Comparison of ENCODE assay signal across 18 mouse cellular contexts in genomic region chr9:98407771-98408170, GRCm38 (mm10). TPM values are rescaled to one million over a fixed set of nuclear protein-coding genes. Genes with fewer than 3 reads are reported as not detected.
"Had no signal": no experiment of that assay in that cellular context is flagged by ENCODE, and none has a peak within 500 bp of the region (broad histone marks: within the 10 kb centered on the region; RNA-seq: fewer than 3 reads in every experiment).

No protein-coding gene starts in this region.

- H3K4me2 ChIP-seq: kidney, embryonic 15.5 days; liver, embryonic 13.5 days; lung, embryonic 14.5 days; midbrain, embryonic 11.5 days; stomach, embryonic 15.5 days had no signal

- H3K36me3 ChIP-seq: kidney, embryonic 15.5 days; stomach, embryonic 15.5 days had no signal

- H3K27me3 ChIP-seq: kidney, embryonic 15.5 days; liver, embryonic 13.5 days; megakaryocyte, embryonic 14.5 days; stomach, embryonic 15.5 days had no signal

- DNase-seq: kidney, adult 8-10 months; kidney, postnatal 10 days; kidney, postnatal 36 days; layer of hippocampus, postnatal 36 days; liver, embryonic 13.5 days; lung, embryonic 14.5 days; lung, postnatal 10 days; lung, postnatal 36 days; retina, postnatal 1 day; right cerebral cortex, postnatal 25 days; spleen, adult 18-20 months; thymus, postnatal 25 days had no signal

- H3K4me3 ChIP-seq: kidney, embryonic 15.5 days; left cerebral cortex, adult 2 months; liver, embryonic 13.5 days; megakaryocyte, embryonic 14.5 days; stomach, embryonic 15.5 days had no signal

- H3K9me3 ChIP-seq: kidney, embryonic 15.5 days; liver, embryonic 13.5 days; megakaryocyte, embryonic 14.5 days; stomach, embryonic 15.5 days had no signal

- H3K27ac ChIP-seq: kidney, embryonic 15.5 days; left cerebral cortex, adult 2 months; liver, embryonic 13.5 days; stomach, embryonic 15.5 days had no signal

- H3K4me1 ChIP-seq: kidney, embryonic 15.5 days; liver, embryonic 13.5 days had no signal

- H3K9ac ChIP-seq: kidney, embryonic 15.5 days; liver, embryonic 13.5 days; lung, embryonic 14.5 days; stomach, embryonic 15.5 days had no signal

RNA-seq across cellular contexts. Expression of gene Rbp1, which starts 15.0 kb away (rescaled TPM):
- total RNA-seq: neutrophil, adult 5-6 weeks had no signal
